Mouse (Mus musculus): ENCODE results near the gene Tcf12. TPM values are rescaled to one million over a fixed set of nuclear protein-coding genes. Genes with fewer than 3 reads are reported as not detected.
A peak's percentile ranks its signal among the peaks of the same experiment; 100 is the strongest.

Tcf12 gene
- total RNA-seq, 2 experiments from 2014 or later, result 69.6 to 70.4 TPM

GRCm38 (mm10) chr9:71990376-71990775 lies 121.3 kb downstream of the Tcf12 start:
- intact Hi-C loops (cut with DNase I), result no loop called here
- no peak for DNase-seq

DNA sequence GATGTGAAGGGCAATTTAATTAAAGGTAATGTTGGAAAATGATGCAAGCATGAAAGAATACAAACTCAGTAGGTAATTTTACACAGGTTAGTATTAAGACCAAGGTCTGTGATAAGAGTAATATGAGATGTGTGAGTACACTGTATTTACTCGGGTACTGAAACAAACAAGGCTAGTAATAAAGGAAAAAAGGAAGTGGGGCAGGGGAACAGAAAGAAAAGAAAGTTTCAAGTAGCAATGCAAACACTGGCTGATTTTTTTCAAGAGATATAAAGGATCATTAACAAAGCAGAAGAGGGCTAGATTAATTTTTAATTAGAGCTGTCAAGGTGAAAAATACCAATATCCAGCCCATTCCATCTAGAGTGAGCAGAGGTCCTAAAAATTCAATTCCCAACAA lies 122.0 kb downstream of the Tcf12 start:
- no peak for DNase-seq
- intact Hi-C loops (cut with DNase I), result no loop called here

GRCm38 (mm10) chr9:71986716-71987115 lies 125.0 kb downstream of the Tcf12 start:
- DNase-seq, result no peak

GRCm38 (mm10) chr9:71982826-71983225 lies 128.8 kb downstream of the Tcf12 start:
- no peak for DNase-seq
- intact Hi-C loops (cut with DNase I), result no loop called here

More at GRCm38 (mm10) chr9:71986716-71987115, 125.0 kb downstream of the Tcf12 start:
- intact Hi-C loops (cut with DNase I), result no loop called here

- DNase-seq, result no peak
These were observed 130.6 kb downstream of the Tcf12 start for GRCm38 (mm10) chr9:71981071-71981470.

GRCm38 (mm10) chr9:71980579-71980978 lies 131.1 kb downstream of the Tcf12 start:
- no peak for DNase-seq
- intact Hi-C loops (cut with DNase I), result no loop called here

More at GRCm38 (mm10) chr9:71981071-71981470, 130.6 kb downstream of the Tcf12 start:
- intact Hi-C loops (cut with DNase I), result no loop called here

DNA sequence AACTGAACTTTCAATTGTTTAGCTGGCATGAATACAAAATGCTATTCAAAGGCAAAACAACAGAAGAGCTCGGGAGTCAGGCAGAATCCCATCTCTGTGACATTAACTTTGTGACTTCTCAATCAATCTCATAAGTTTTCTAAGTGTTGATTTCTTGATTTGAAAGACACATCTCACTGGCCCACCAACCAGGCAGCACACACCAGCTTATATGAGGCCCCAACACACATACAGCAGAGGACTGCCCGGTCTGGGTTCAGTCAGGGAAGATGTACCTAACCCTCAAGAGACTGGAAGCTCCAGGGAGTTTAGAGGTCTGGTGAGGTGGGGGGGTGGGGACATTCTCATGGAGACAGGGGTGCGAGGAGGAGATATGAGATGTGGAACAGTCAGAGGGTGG lies 132.8 kb downstream of the Tcf12 start:
- intact Hi-C loops (cut with DNase I), result no loop called here
- no peak for DNase-seq

DNA sequence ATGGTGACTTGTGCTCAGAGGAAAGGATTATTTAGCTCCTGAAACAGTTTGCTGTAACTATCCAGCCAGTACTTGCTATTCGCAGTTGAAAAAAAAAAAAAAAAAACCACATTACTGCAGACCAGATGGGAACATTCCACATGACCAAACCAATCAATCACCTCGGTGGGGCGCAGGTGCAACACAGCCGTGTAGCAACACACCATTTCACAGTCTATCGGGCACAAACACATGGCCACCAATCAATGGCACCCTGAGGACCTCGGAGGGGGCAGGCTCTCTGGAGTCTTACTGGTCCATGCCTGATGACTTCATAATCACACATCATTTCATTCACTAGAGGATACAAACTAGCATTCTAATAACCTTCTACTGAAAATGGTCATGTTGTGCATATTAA lies 135.6 kb downstream of the Tcf12 start:
- intact Hi-C loops (cut with DNase I), result no loop called here
- no peak for DNase-seq

DNA sequence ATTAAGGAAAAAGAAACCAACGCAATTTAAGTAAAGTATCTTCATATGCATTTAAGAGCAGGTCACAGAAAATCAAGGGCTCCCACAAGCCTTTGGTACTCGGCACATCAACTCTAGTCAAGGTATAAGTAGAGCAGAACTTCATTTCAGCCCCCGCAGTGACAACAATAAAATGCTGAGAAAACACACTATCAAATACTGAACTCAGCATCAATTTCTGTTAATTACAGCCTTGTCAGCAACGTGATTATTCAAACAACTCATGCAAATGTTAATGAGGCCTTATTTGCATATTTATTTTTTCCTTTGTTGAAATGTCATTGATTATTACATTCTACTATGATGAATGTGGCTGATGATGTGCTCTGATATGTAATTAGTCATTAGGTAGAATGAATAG lies 136.5 kb downstream of the Tcf12 start:
- intact Hi-C loops (cut with DNase I), result no loop called here
- DNase-seq, result no peak

DNA sequence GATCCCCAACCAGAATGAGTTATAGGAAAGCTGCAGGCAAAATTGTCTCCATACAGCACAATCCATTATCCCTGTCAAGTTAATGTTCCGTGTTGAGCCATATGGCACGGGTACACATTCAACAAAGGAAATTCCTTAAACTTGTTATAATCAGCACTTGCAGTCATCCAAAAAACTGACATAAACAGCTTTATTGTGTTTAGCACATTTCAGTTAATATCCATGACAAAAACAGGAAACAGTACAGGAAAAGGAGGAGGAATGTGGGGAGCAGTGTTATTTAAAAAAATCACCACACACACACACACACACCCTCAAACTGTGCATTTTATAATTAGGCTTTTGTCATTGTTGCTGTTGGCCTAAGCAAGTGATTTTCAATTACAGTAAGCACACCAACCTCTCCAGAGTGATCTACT lies 137.1 kb downstream of the Tcf12 start:
- DNase-seq, result peak in 1 of 2 experiments; percentile 28

DNA sequence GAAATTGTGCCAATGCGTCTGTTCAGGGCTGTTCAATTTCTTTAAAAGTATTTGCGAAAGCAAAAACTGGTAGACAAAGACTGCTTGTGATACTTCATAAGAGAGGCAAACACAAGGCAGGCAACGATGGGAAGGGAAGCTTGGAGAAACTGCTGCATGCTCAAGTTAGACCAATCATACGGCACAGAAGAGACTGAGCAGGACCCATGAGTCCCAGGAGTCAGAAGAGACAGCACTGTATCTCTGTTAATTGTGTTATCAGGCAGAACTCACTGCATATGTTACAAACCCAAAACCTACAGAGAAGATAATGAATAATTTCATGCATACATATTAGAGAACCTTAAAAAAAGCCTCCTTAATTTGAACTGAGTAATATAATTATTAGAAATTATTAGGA lies 147.6 kb downstream of the Tcf12 start:
- intact Hi-C loops (cut with DNase I), result loop anchor here (5.0 kb wide), 1 partner anchor 132 kb away; no protein-coding TSS in a partner anchor
- DNase-seq, result no peak

More for the DNA sequence above, 137.1 kb downstream of the Tcf12 start:
- intact Hi-C loops (cut with DNase I), result no loop called here

- intact Hi-C loops (cut with DNase I), result loop anchor here (5.0 kb wide), 1 partner anchor 128 kb away; no protein-coding TSS in a partner anchor
- no peak for DNase-seq
These were observed 151.7 kb downstream of the Tcf12 start for GRCm38 (mm10) chr9:71960026-71960396.

- intact Hi-C loops (cut with DNase I), result loop anchor here (1.0 to 5.0 kb wide), 5 partner anchors 52 to 233 kb away; partner anchors contain the start of gene Tcf12
These were observed 152.2 kb downstream of the Tcf12 start for GRCm38 (mm10) chr9:71959259-71960025.

GRCm38 (mm10) chr9:71953217-71953616 lies 158.5 kb downstream of the Tcf12 start:
- no peak for DNase-seq
- intact Hi-C loops (cut with DNase I), result no loop called here

More at GRCm38 (mm10) chr9:71959259-71960025, 152.2 kb downstream of the Tcf12 start:
- DNase-seq, result peak; percentile 54 to 66

DNA sequence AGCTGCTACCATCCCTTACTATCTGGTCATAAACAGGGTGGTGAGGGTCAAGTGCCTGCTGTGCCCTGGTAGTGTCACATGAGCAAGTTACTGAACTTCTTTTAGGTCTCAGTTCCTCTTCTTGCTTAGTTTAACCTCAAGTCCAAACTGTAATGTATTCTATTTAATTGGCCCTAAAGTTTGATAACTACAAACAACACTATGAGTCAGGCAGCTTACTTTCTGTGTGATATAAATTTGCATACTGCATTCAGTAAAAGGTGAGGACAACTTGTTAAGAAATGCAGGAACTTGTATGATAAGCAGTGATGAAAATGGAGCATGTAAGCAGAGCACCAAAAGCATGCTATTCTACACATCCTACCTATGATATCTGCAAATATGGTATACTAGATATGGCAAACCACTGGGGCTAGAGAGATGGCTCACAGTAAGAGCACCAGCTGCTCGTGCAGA lies 159.0 kb downstream of the Tcf12 start:
- no peak for DNase-seq
- intact Hi-C loops (cut with DNase I), result no loop called here

GRCm38 (mm10) chr9:71951926-71952325 lies 159.7 kb downstream of the Tcf12 start:
- DNase-seq, result no peak
- intact Hi-C loops (cut with DNase I), result no loop called here

DNA sequence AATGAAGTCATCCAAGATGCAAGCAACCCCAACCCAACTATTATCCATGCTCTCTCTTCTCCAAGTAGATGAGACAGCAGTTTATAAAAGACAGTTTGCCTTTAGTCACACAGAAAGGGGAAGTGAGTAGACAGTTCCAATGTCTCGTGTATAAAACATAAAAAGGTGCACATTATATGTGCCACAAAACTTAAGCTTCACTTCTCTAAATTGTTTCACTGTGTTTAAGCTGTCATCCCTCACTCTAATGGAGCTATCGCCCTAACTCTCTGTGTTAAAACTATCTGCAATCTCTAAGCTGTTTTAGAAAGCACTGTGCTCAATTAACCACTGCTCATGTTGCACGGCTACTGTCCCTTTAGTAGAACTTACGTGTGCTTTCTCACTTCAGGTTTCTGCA lies 160.3 kb downstream of the Tcf12 start:
- DNase-seq, result no peak
- intact Hi-C loops (cut with DNase I), result no loop called here

DNA sequence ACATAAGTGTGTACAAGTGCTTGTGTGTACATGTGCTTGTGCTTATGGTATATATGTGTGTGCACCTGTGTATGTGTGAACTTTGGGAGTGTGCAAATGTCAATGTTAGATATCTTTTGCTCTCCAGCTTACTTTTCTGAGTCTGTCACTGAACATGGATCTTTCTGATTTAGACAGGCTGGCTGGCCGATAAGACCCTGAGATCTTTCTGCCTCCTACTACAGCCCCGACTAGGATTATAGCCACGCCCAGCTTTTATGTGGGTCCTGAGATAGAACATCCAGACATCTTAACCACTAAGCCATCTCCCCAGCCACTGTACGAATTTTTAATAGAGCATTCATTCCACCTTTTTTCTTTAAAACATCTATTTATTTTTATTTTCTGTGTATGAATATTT lies 166.9 kb downstream of the Tcf12 start:
- DNase-seq, result no peak

DNA sequence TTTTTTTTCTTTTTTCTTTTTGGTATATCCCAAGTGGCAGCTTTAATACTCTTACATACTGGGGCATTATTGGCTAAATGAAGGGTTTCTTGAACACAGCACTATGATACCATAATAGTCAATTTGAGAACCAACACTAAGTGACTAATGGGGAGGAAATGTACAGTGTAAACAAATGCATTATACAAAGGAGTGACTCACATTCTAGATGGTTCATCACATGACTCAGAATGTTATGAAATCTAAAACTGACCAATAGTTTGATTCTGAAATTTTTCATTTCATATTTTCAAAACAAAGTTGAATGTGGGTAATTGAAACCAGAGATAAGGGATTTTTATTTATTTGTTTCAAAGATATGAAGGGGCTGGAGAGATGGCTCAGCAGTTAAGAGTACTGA lies 169.2 kb downstream of the Tcf12 start:
- no peak for DNase-seq
- intact Hi-C loops (cut with DNase I), result no loop called here

More for the DNA sequence above, 166.9 kb downstream of the Tcf12 start:
- intact Hi-C loops (cut with DNase I), result no loop called here

GRCm38 (mm10) chr9:71940016-71940415 lies 171.7 kb downstream of the Tcf12 start:
- DNase-seq, result no peak

GRCm38 (mm10) chr9:71936199-71936598 lies 175.5 kb downstream of the Tcf12 start:
- intact Hi-C loops (cut with DNase I), result no loop called here
- no peak for DNase-seq

More at GRCm38 (mm10) chr9:71940016-71940415, 171.7 kb downstream of the Tcf12 start:
- intact Hi-C loops (cut with DNase I), result no loop called here

GRCm38 (mm10) chr9:71934833-71935232 lies 176.8 kb downstream of the Tcf12 start:
- intact Hi-C loops (cut with DNase I), result no loop called here
- DNase-seq, result no peak

Measured in heart, postnatal 10 days (tissue).